Mouse (Mus musculus) liver, embryonic 16.5 days (tissue): ENCODE measurements around the gene Fam71a. TPM values are rescaled to one million over a fixed set of nuclear protein-coding genes. Genes with fewer than 3 reads are reported as not detected.

Source experiments
- ATAC-seq: fragments of 200-750 bp; cut with Nextera tagmentation; 2 replicates; pipeline ENCODE4 v1.8.0; 2017; ENCODE audit warnings: low read depth, mild to moderate bottlenecking, moderate number of reproducible peaks, moderate library complexity
- H3K27ac ChIP-seq: fragments of 300-500 bp; sonication (generic); 2 replicates; pipeline ENCODE4 v1.5.1; 2014; ENCODE audit warnings: mild to moderate bottlenecking, low read length
- H3K27me3 ChIP-seq: fragments of 300-500 bp; sonication (generic); 2 replicates; pipeline ENCODE4 v1.6.1; 2014; ENCODE audit warnings: low read depth, low read length, mixed read lengths; ENCODE audit not compliant: control insufficient read depth, insufficient read depth
- H3K36me3 ChIP-seq: fragments of 300-500 bp; sonication (generic); 2 replicates; pipeline ENCODE4 v1.6.1; 2014; ENCODE audit warnings: mild to moderate bottlenecking; ENCODE audit not compliant: control insufficient read depth, insufficient read depth
- H3K4me1 ChIP-seq: fragments of 300-500 bp; sonication (generic); 2 replicates; pipeline ENCODE4 v1.6.1; 2014; ENCODE audit warnings: low read depth, low read length, mixed read lengths; ENCODE audit not compliant: control insufficient read depth
- H3K4me2 ChIP-seq: fragments of 300-500 bp; sonication (generic); 2 replicates; pipeline ENCODE4 v1.6.1; 2014; ENCODE audit warnings: low read depth, low read length, mixed read lengths
- H3K4me3 ChIP-seq: fragments of 300-500 bp; sonication (generic); 2 replicates; pipeline ENCODE4 v1.5.1; 2014; ENCODE audit warnings: low read depth, mild to moderate bottlenecking, low read length
- H3K9ac ChIP-seq: fragments of 300-500 bp; sonication (generic); 2 replicates; pipeline ENCODE4 v1.6.1; 2014; ENCODE audit warnings: low read depth, low read length
- H3K9me3 ChIP-seq: fragments of 300-500 bp; sonication (generic); replicated peaks from 2 replicates; pipeline ENCODE4 v1.6.1; 2016; ENCODE audit warnings: low read length; ENCODE audit not compliant: control insufficient read depth
- WGBS: fragments of 180-500 bp; shearing (Covaris S2); extraction: QIAGEN DNeasy Blood & Tissue Kit; methylation state at CpG from one replicate; pipeline ENCODE4 v1.1.7; 2014; ENCODE audit not compliant: insufficient replicate concordance; 5-methylcytosine and 5-hydroxymethylcytosine counted together
- polyA plus RNA-seq: library from polyadenylated mRNA; unstranded; fragments of >200 nt; fragmentation: Nextera tagmentation; extraction: Ambion mirVana; gene quantifications from 2 replicates; pipeline ENCODE4 v1.2.1, GENCODE M21; 2015

Fam71a gene
- polyA plus RNA-seq, 1 experiment from 2014 or later: not detected

- Histone ChIP-seq H3K27me3 (no peaks in the 10 kb centered on the region), H3K9ac (no peak overlapping the region), H3K4me1 (peaks cover 4% of the 10 kb centered on the region), H3K36me3 (no peaks in the 10 kb centered on the region), H3K27ac (no peak overlapping the region), H3K9me3 (no peaks in the 10 kb centered on the region), H3K4me3 (no peak overlapping the region), H3K4me2 (no peak overlapping the region)
- WGBS: 49% methylated on average over 4 of the region's 4 CpGs
- ATAC-seq: no peak
These were observed 29.2 kb downstream of the Fam71a start for GRCm38 (mm10) chr1:191135406-191135805.

GRCm38 (mm10) chr1:191132934-191133333 lies 31.7 kb downstream of the Fam71a start:
- H3K4me2 ChIP-seq: no peak overlapping the region
- H3K27ac ChIP-seq: no peak overlapping the region
- peak; percentile 59 for ATAC-seq
- no peak overlapping the region for H3K9ac ChIP-seq
- H3K9me3 ChIP-seq: no peaks in the 10 kb centered on the region
- no peaks in the 10 kb centered on the region for H3K27me3 ChIP-seq
- H3K4me3 ChIP-seq: no peak overlapping the region
- peaks cover 4% of the 10 kb centered on the region for H3K4me1 ChIP-seq
- WGBS: 10% methylated on average over 5 of the region's 5 CpGs
- no peaks in the 10 kb centered on the region for H3K36me3 ChIP-seq

- WGBS: 40% methylated on average over 5 of the region's 5 CpGs
- no peak overlapping the region for H3K4me2 ChIP-seq
These were observed 32.4 kb downstream of the Fam71a start for GRCm38 (mm10) chr1:191132240-191132639.

GRCm38 (mm10) chr1:191131692-191132091 lies 32.9 kb downstream of the Fam71a start:
- Histone ChIP-seq H3K27me3 (no peaks in the 10 kb centered on the region), H3K9me3 (no peaks in the 10 kb centered on the region), H3K27ac (no peak overlapping the region), H3K4me3 (no peak overlapping the region), H3K36me3 (no peaks in the 10 kb centered on the region), H3K4me2 (no peak overlapping the region), H3K4me1 (peaks cover 4% of the 10 kb centered on the region), H3K9ac (no peak overlapping the region)
- WGBS: 53% methylated on average over 2 of the region's 2 CpGs
- ATAC-seq: no peak

More at GRCm38 (mm10) chr1:191132240-191132639, 32.4 kb downstream of the Fam71a start:
- no peaks in the 10 kb centered on the region for H3K27me3 ChIP-seq
- H3K4me3 ChIP-seq: no peak overlapping the region
- no peaks in the 10 kb centered on the region for H3K36me3 ChIP-seq
- H3K9me3 ChIP-seq: no peaks in the 10 kb centered on the region
- H3K27ac ChIP-seq: no peak overlapping the region
- no peak for ATAC-seq
- no peak overlapping the region for H3K9ac ChIP-seq
- H3K4me1 ChIP-seq: peaks cover 4% of the 10 kb centered on the region

GRCm38 (mm10) chr1:191125811-191126638 lies 38.6 kb downstream of the Fam71a start:
- 0 out of 2 replicates have a peak overlapping the region, but pooled peaks have one; percentile 44 for H3K9ac ChIP-seq
- 7% methylated on average over 38 of the region's 38 CpGs for WGBS
- ATAC-seq: peak; percentile 72

GRCm38 (mm10) chr1:191124288-191124687 lies 40.3 kb downstream of the Fam71a start:
- H3K36me3 ChIP-seq: no peaks in the 10 kb centered on the region

More at GRCm38 (mm10) chr1:191125811-191126638, 38.6 kb downstream of the Fam71a start:
- no peaks in the 10 kb centered on the region; the same call in 1 of the 2 replicates for H3K4me1 ChIP-seq
- peak overlapping the region; percentile 46 for H3K4me3 ChIP-seq
- H3K27me3 ChIP-seq: peaks cover 6% of the 10 kb centered on the region
- peak overlapping the region; percentile 63 for H3K4me2 ChIP-seq
- no peaks in the 10 kb centered on the region for H3K9me3 ChIP-seq
- H3K36me3 ChIP-seq: no peaks in the 10 kb centered on the region
- no peak overlapping the region for H3K27ac ChIP-seq

GRCm38 (mm10) chr1:191123696-191124095 lies 40.9 kb downstream of the Fam71a start:
- H3K9ac ChIP-seq: no peak overlapping the region
- H3K9me3 ChIP-seq: no peaks in the 10 kb centered on the region
- no peak for ATAC-seq
- H3K4me1 ChIP-seq: peaks cover 2% of the 10 kb centered on the region
- 56% methylated on average over 2 of the region's 2 CpGs for WGBS
- no peak overlapping the region for H3K4me2 ChIP-seq
- no peaks in the 10 kb centered on the region for H3K36me3 ChIP-seq
- H3K27ac ChIP-seq: no peak overlapping the region
- peaks cover 6% of the 10 kb centered on the region for H3K27me3 ChIP-seq
- H3K4me3 ChIP-seq: no peak overlapping the region

More at GRCm38 (mm10) chr1:191124288-191124687, 40.3 kb downstream of the Fam71a start:
- 39% methylated on average over 4 of the region's 4 CpGs for WGBS
- no peak overlapping the region for H3K9ac ChIP-seq
- ATAC-seq: no peak
- H3K27me3 ChIP-seq: peaks cover 6% of the 10 kb centered on the region
- H3K4me3 ChIP-seq: no peak overlapping the region
- H3K4me1 ChIP-seq: no peaks in the 10 kb centered on the region; the same call in 1 of the 2 replicates
- no peak overlapping the region for H3K4me2 ChIP-seq
- no peaks in the 10 kb centered on the region for H3K9me3 ChIP-seq
- no peak overlapping the region for H3K27ac ChIP-seq

- no peak for ATAC-seq
- peaks cover 3% of the 10 kb centered on the region for H3K4me1 ChIP-seq
- H3K27me3 ChIP-seq: peaks cover 6% of the 10 kb centered on the region
- H3K27ac ChIP-seq: no peak overlapping the region
- no peak overlapping the region for H3K4me2 ChIP-seq
- no peak overlapping the region for H3K9ac ChIP-seq
- 42% methylated on average over 3 of the region's 3 CpGs for WGBS
- H3K4me3 ChIP-seq: no peak overlapping the region
- H3K9me3 ChIP-seq: no peaks in the 10 kb centered on the region
- no peaks in the 10 kb centered on the region for H3K36me3 ChIP-seq
These were observed 41.9 kb downstream of the Fam71a start for GRCm38 (mm10) chr1:191122744-191123143.

- no peak for ATAC-seq
- H3K27ac ChIP-seq: no peak overlapping the region
These were observed 48.9 kb downstream of the Fam71a start for GRCm38 (mm10) chr1:191115514-191116238.

More at GRCm38 (mm10) chr1:191115514-191116238, 48.9 kb downstream of the Fam71a start:
- Histone ChIP-seq H3K4me3 (no peak overlapping the region), H3K9me3 (no peaks in the 10 kb centered on the region), H3K27me3 (no peaks in the 10 kb centered on the region), H3K4me1 (peaks cover 3% of the 10 kb centered on the region), H3K4me2 (no peak overlapping the region), H3K36me3 (no peaks in the 10 kb centered on the region), H3K9ac (no peak overlapping the region)
- 58% methylated on average over 11 of the region's 11 CpGs for WGBS
